Mouse (Mus musculus) G1E (cell line): ENCODE measurements around the gene Sh3pxd2a.

Experiments
- CTCF ChIP-seq: IDR thresholded peaks from 2 replicates; pipeline ENCODE4 v1.5.1; 2012; ENCODE audit warnings: low read depth, low read length, inconsistent platforms, mixed read lengths
- GATA1 ChIP-seq: IDR thresholded peaks from 2 replicates; pipeline ENCODE4 v1.6.1; 2012; ENCODE audit warnings: borderline replicate concordance, low read length, inconsistent platforms, mixed read lengths
- POLR2AphosphoS5 ChIP-seq: IDR thresholded peaks from 2 replicates; pipeline ENCODE4 v1.6.1; 2012; ENCODE audit warnings: low read depth, low read length, inconsistent platforms; ENCODE audit not compliant: insufficient replicate concordance
- TAL1 ChIP-seq: conservative IDR thresholded peaks from 2 replicates; pipeline ENCODE4 v1.6.1; 2012; ENCODE audit warnings: low read depth, low read length, inconsistent platforms, mixed read lengths

GRCm38 (mm10) chr19:47436236-47436635 lies 28.0 kb downstream of the Sh3pxd2a start:
- TF ChIP-seq CTCF (no peak), GATA1 (no peak), POLR2AphosphoS5 (no peak), TAL1 (no peak)
